Mouse (Mus musculus) T-cell, adult 2 months (primary cell): ENCODE results near the gene Gpr22.

Source experiments
- DNase-seq: peaks from one replicate; pipeline ENCODE4 v3.0.0; 2022; ENCODE audit warnings: low spot score

Gpr22 gene

DNA sequence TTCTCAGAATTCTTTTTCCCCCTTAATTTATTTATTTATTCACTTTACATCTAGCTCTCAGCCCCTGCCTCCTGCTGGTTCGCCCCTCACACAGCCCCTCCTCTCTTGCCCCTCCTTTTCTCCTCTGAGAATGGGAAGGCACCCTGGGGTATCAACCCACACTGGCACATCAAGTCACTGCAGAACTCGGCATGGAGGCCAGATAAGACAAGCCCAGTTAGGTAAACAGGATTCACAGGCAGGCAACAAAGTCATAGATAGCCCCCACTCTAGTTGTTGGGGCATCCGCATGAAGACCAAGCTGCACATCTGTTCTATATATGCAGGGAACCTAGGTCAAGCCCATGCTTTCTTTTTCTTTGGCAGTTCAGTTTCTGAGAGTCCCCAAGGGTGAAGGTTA, 46.6 kb downstream of the Gpr22 start:
- no peak for DNase-seq

DNA sequence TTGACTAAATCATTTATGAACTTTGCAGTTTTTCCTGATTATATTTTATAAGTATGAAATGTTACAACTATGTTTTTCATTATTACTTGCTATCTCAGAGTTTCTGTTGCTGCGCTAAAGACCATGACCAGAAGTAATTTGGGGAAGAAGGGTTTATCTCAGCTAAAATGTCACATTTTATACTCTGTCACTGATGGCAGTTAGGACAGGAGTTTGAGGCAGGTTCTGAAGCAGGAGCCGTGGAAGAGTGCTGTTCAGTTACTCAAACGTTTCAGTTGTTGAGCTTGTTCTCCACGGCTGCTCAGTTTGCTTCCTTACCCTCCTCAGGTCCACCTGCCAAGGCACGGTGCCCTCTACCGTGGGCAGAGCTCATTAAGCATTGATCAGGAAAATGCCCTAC, 47.7 kb downstream of the Gpr22 start:
- no peak for DNase-seq
